Mouse (Mus musculus) MEL (cell line): ENCODE results near the gene Prrc2b. TPM values are rescaled to one million over a fixed set of nuclear protein-coding genes. Genes with fewer than 3 reads are reported as not detected.

Experiments used
- DNase-seq: peaks from one replicate; pipeline ENCODE4 v3.0.0; 2011; ENCODE audit warnings: low read depth, low spot score
- H3K27ac ChIP-seq: 2 replicates; pipeline ENCODE4 v1.5.1; 2012; ENCODE audit warnings: low read depth, mild to moderate bottlenecking, control low read depth, low read length, moderate library complexity; ENCODE audit not compliant: control insufficient read depth
- H3K27me3 ChIP-seq, 2 experiments: fragments of 150-350 bp in 1 of 2; sonication (generic) in 1 of 2; 2 replicates each; pipeline ENCODE4 v1.6.1; 2012; ENCODE audit warnings: low read length in 2 of 2, mild to moderate bottlenecking in 2 of 2, improper control_type of control experiment in 1 of 2, moderate library complexity in 1 of 2; ENCODE audit not compliant: insufficient read depth in 2 of 2, control insufficient read depth in 1 of 2
- H3K36me3 ChIP-seq, 2 experiments: 2 replicates each; pipeline ENCODE4 v1.6.1; 2012 to 2014; ENCODE audit warnings: low read length in 2 of 2, improper control_type of control experiment in 1 of 2, inconsistent platforms in 1 of 2, mild to moderate bottlenecking in 1 of 2; ENCODE audit not compliant: insufficient read depth in 2 of 2, control insufficient read depth in 1 of 2
- H3K4me1 ChIP-seq, 2 experiments: fragments of 150-350 bp in 1 of 2; sonication (generic) in 1 of 2; 2 replicates each; pipeline ENCODE4 v1.6.1; 2012; ENCODE audit warnings: low read length in 2 of 2, improper control_type of control experiment in 1 of 2, mild to moderate bottlenecking in 1 of 2; ENCODE audit not compliant: insufficient read depth in 2 of 2, control insufficient read depth in 1 of 2
- H3K4me3 ChIP-seq, 2 experiments: fragments of 150-350 bp in 1 of 2; sonication (generic) in 1 of 2; 2 replicates each; pipeline ENCODE4 v1.5.1; 2012; ENCODE audit warnings: low read depth in 2 of 2, low read length in 2 of 2, mild to moderate bottlenecking in 2 of 2, moderate library complexity in 2 of 2, control low read depth in 1 of 2, improper control_type of control experiment in 1 of 2; ENCODE audit not compliant: control insufficient read depth in 1 of 2, insufficient read depth in 1 of 2
- H3K79me2 ChIP-seq: 2 replicates; pipeline ENCODE4 v1.6.1; 2012; ENCODE audit warnings: mild to moderate bottlenecking, low read length, moderate library complexity; ENCODE audit not compliant: control insufficient read depth, poor library complexity, insufficient read depth
- H3K9ac ChIP-seq: 2 replicates; pipeline ENCODE4 v1.6.1; 2012; ENCODE audit warnings: low read depth, mild to moderate bottlenecking, control low read depth, low read length, moderate library complexity; ENCODE audit not compliant: control insufficient read depth, poor library complexity, severe bottlenecking
- H3K9me3 ChIP-seq: fragments of 150-350 bp; sonication (generic); replicated peaks from 2 replicates; pipeline ENCODE4 v1.6.1; 2012; ENCODE audit warnings: mild to moderate bottlenecking, low read length, improper control_type of control experiment, moderate library complexity; ENCODE audit not compliant: insufficient read depth
- BHLHE40 ChIP-seq: IDR thresholded peaks from 2 replicates; pipeline ENCODE4 v1.6.1; 2012; ENCODE audit warnings: low read depth, mild to moderate bottlenecking, inconsistent platforms, low read length, improper control_type of control experiment, borderline replicate concordance
- CHD1 ChIP-seq: IDR thresholded peaks from 2 replicates; pipeline ENCODE4 v1.6.1; 2012; ENCODE audit warnings: low read depth, mild to moderate bottlenecking, inconsistent platforms, low read length, improper control_type of control experiment
- CHD2 ChIP-seq: IDR thresholded peaks from 2 replicates; pipeline ENCODE4 v1.6.1; 2011; ENCODE audit warnings: low read length, improper control_type of control experiment
- CTCF ChIP-seq, 3 experiments: IDR thresholded peaks in 2 of 3; conservative IDR thresholded peaks in 1 of 3; 2 replicates each; pipeline ENCODE4 v1.5.1; 2011 to 2012; ENCODE audit warnings: low read length in 3 of 3, low read depth in 2 of 3, mild to moderate bottlenecking in 2 of 3, improper control_type of control experiment in 1 of 3, inconsistent platforms in 1 of 3, mixed read lengths in 1 of 3, moderate library complexity in 1 of 3; ENCODE audit not compliant: control insufficient read depth in 1 of 3, insufficient read depth in 1 of 3, poor library complexity in 1 of 3, severe bottlenecking in 1 of 3
- E2F4 ChIP-seq: IDR thresholded peaks from 2 replicates; pipeline ENCODE4 v1.6.1; 2011; ENCODE audit warnings: low read depth, low read length, improper control_type of control experiment, borderline replicate concordance
- ETS1 ChIP-seq: IDR thresholded peaks from 2 replicates; pipeline ENCODE4 v1.6.1; 2012; ENCODE audit warnings: low read depth, mild to moderate bottlenecking, inconsistent platforms, low read length, improper control_type of control experiment, moderate library complexity
- GATA1 ChIP-seq: IDR thresholded peaks from 2 replicates; pipeline ENCODE4 v1.6.1; 2011; ENCODE audit warnings: low read depth, low read length, improper control_type of control experiment
- HCFC1 ChIP-seq: IDR thresholded peaks from 2 replicates; pipeline ENCODE4 v1.6.1; 2012; ENCODE audit warnings: low read depth, mild to moderate bottlenecking, inconsistent platforms, low read length, improper control_type of control experiment, moderate library complexity
- JUND ChIP-seq: IDR thresholded peaks from 2 replicates; pipeline ENCODE4 v1.6.1; 2011; ENCODE audit warnings: low read depth, mild to moderate bottlenecking, improper control_type of control experiment, low read length
- KAT2A ChIP-seq: conservative IDR thresholded peaks from 2 replicates; pipeline ENCODE4 v1.6.1; 2012; ENCODE audit warnings: low read depth, low read length, improper control_type of control experiment, inconsistent platforms
- MAX ChIP-seq: IDR thresholded peaks from 2 replicates; pipeline ENCODE4 v1.6.1; 2011; ENCODE audit warnings: low read length, improper control_type of control experiment
- MEF2A ChIP-seq: IDR thresholded peaks from 2 replicates; pipeline ENCODE4 v1.6.1; 2014; ENCODE audit warnings: low read depth, mild to moderate bottlenecking, inconsistent platforms, low read length, improper control_type of control experiment; ENCODE audit not compliant: poor library complexity, insufficient replicate concordance, severe bottlenecking; ENCODE audit errors: extremely low read depth
- MYB ChIP-seq: IDR thresholded peaks from 2 replicates; pipeline ENCODE4 v1.6.1; 2011; ENCODE audit warnings: mild to moderate bottlenecking, low read depth, low read length, improper control_type of control experiment
- NELFE ChIP-seq: IDR thresholded peaks from 2 replicates; pipeline ENCODE4 v1.6.1; 2011; ENCODE audit warnings: low read depth, low read length, improper control_type of control experiment
- NRF1 ChIP-seq: IDR thresholded peaks from 2 replicates; pipeline ENCODE4 v1.6.1; 2014; ENCODE audit warnings: low read depth, mild to moderate bottlenecking, inconsistent platforms, low read length, improper control_type of control experiment, moderate library complexity; ENCODE audit not compliant: poor library complexity, insufficient read depth, severe bottlenecking
- POLR2A ChIP-seq, 2 experiments: IDR thresholded peaks; 2 replicates each; pipeline ENCODE4 v1.6.1; 2011 to 2012; ENCODE audit warnings: low read length in 2 of 2, mild to moderate bottlenecking in 2 of 2, control low read depth in 1 of 2, improper control_type of control experiment in 1 of 2, low read depth in 1 of 2, moderate library complexity in 1 of 2; ENCODE audit not compliant: control insufficient read depth in 1 of 2, insufficient read depth in 1 of 2, poor library complexity in 1 of 2
- POLR2AphosphoS2 ChIP-seq: IDR thresholded peaks from 2 replicates; pipeline ENCODE4 v1.6.1; 2011; ENCODE audit warnings: low read length, improper control_type of control experiment
- RAD21 ChIP-seq: IDR thresholded peaks from 2 replicates; pipeline ENCODE4 v1.6.1; 2011; ENCODE audit warnings: mild to moderate bottlenecking, low read depth, low read length, improper control_type of control experiment
- SIN3A ChIP-seq: IDR thresholded peaks from 2 replicates; pipeline ENCODE4 v1.6.1; 2012; ENCODE audit warnings: low read length, improper control_type of control experiment, inconsistent platforms
- SMC3 ChIP-seq: IDR thresholded peaks from 2 replicates; pipeline ENCODE4 v1.6.1; 2011; ENCODE audit warnings: low read depth, low read length, improper control_type of control experiment
- TAL1 ChIP-seq: IDR thresholded peaks from 2 replicates; pipeline ENCODE4 v1.6.1; 2012; ENCODE audit warnings: mild to moderate bottlenecking, inconsistent platforms, low read length, moderate library complexity, mixed read lengths
- TCF12 ChIP-seq: IDR thresholded peaks from 2 replicates; pipeline ENCODE4 v1.6.1; 2014; ENCODE audit warnings: low read depth, mild to moderate bottlenecking, inconsistent platforms, low read length, improper control_type of control experiment, moderate library complexity
- UBTF ChIP-seq: IDR thresholded peaks from 2 replicates; pipeline ENCODE4 v1.6.1; 2012; ENCODE audit warnings: low read depth, mild to moderate bottlenecking, inconsistent platforms, low read length, improper control_type of control experiment, moderate library complexity, borderline replicate concordance; ENCODE audit not compliant: insufficient read depth
- ZC3H11A ChIP-seq: IDR thresholded peaks from 2 replicates; pipeline ENCODE4 v1.6.1; 2012; ENCODE audit warnings: low read depth, mild to moderate bottlenecking, inconsistent platforms, low read length, improper control_type of control experiment
- ZKSCAN1 ChIP-seq: IDR thresholded peaks from 2 replicates; pipeline ENCODE4 v1.6.1; 2012; ENCODE audit warnings: low read depth, mild to moderate bottlenecking, inconsistent platforms, low read length, improper control_type of control experiment, moderate library complexity
- ZMIZ1 ChIP-seq: IDR thresholded peaks from 2 replicates; pipeline ENCODE4 v1.6.1; 2012; ENCODE audit warnings: low read depth, mild to moderate bottlenecking, inconsistent platforms, low read length, improper control_type of control experiment, moderate library complexity
- polyA plus RNA-seq, 2 experiments: library from polyadenylated mRNA; stranded (reverse) in 1 of 2; unstranded in 1 of 2; fragments of >175 nt in 1 of 2; fragments of >200 nt in 1 of 2; gene quantifications; 2 replicates each; pipeline versions ENCODE4 v1.2.1 to v1.2.4; 2012; ENCODE audit warnings: low replicate concordance in 2 of 2, low read depth in 1 of 2; ENCODE audit not compliant: insufficient read length in 2 of 2, insufficient read depth in 1 of 2, missing spikeins in 1 of 2
- total RNA-seq: library from RNA; depleted of rRNA; stranded (reverse); fragments of 300-350 nt; gene quantifications from 2 replicates; pipeline ENCODE4 v1.2.3, GENCODE M21; 2012

Gene Prrc2b
- total and polyA plus RNA-seq, 3 experiments: 14.8 to 42.9 (median 42.2) TPM

GRCm38 (mm10) chr2:32235886-32236759 lies 85.2 kb downstream of the Prrc2b start, which contains the start of gene Pomt1 (continued):
- TF ChIP-seq POLR2AphosphoS2 (peak; percentile 95), KAT2A (no peak; the same call in 1 of the 2 replicates), TCF12 (peak; percentile 70; the same call in 1 of the 2 replicates), BHLHE40 (no peak), NELFE (peak; percentile 98), GATA1 (no peak)

- H3K9me3 ChIP-seq: no peaks in the 10 kb centered on the region
- H3K4me1 ChIP-seq: peaks cover 15 to 29% of the 10 kb centered on the region in 2 experiments
- peaks cover 0 to 38% of the 10 kb centered on the region in 2 experiments; a peak in 3 of 4 replicates for H3K36me3 ChIP-seq
These were observed 86.0 kb downstream of the Prrc2b start for GRCm38 (mm10) chr2:32236760-32237487.

GRCm38 (mm10) chr2:32237571-32237970 lies 86.7 kb downstream of the Prrc2b start:
- Histone ChIP-seq H3K27me3 (no peaks in the 10 kb centered on the region), H3K9me3 (no peaks in the 10 kb centered on the region), H3K79me2 (peaks cover 4% of the 10 kb centered on the region; the same call in 1 of the 2 replicates), H3K4me3 (peak overlapping the region; percentile 67 to 77), H3K27ac (peak overlapping the region; percentile 75)
- no peak for DNase-seq
- TF ChIP-seq RAD21 (no peak), KAT2A (no peak), TCF12 (no peak), ZC3H11A (no peak), CTCF (IDR thresholded peaks at IDR 0.05 in 2 of 3, conservative IDR thresholded peaks at IDR 0.05 in 1 of 3; ENCODE audit: control insufficient read depth in 1 of 3, insufficient read depth in 1 of 3, low read depth in 2 of 3, low read length in 3 of 3, poor library complexity in 1 of 3, severe bottlenecking in 1 of 3) (no peak), SIN3A (no peak), SMC3 (no peak), JUND (no peak), E2F4 (no peak), HCFC1 (no peak), TAL1 (no peak), CHD2 (no peak), CHD1 (no peak), BHLHE40 (no peak)
- TF ChIP-seq, all 39 proteins: peak for 0
- H3K9ac ChIP-seq: peak overlapping the region; percentile 83
- peaks cover 15 to 29% of the 10 kb centered on the region in 2 experiments for H3K4me1 ChIP-seq
- peaks cover 2 to 38% of the 10 kb centered on the region in 2 experiments; a peak in 3 of 4 replicates for H3K36me3 ChIP-seq

More at GRCm38 (mm10) chr2:32236760-32237487, 86.0 kb downstream of the Prrc2b start:
- TF ChIP-seq CTCF (IDR thresholded peaks at IDR 0.05 in 2 of 3, conservative IDR thresholded peaks at IDR 0.05 in 1 of 3; ENCODE audit: control insufficient read depth in 1 of 3, insufficient read depth in 1 of 3, low read depth in 2 of 3, low read length in 3 of 3, poor library complexity in 1 of 3, severe bottlenecking in 1 of 3) (peak in 2 of 3 experiments; percentile 34 to 56; a peak in 4 of 6 replicates), GATA1 (no peak), NRF1 (peak; percentile 37; the same call in 1 of the 2 replicates), CHD1 (peak; percentile 81; the same call in 1 of the 2 replicates), ETS1 (0 out of 2 replicates have a peak, but pooled peaks have one; percentile 12), POLR2A (IDR thresholded peaks at IDR 0.05; ENCODE audit: control insufficient read depth in 1 of 2, insufficient read depth in 1 of 2, low read depth in 1 of 2, low read length in 2 of 2, poor library complexity in 1 of 2) (no peak), ZMIZ1 (no peak), MAX (0 out of 2 replicates have a peak, but pooled peaks have one; percentile 16), SMC3 (0 out of 2 replicates have a peak, but pooled peaks have one; percentile 13), UBTF (no peak), SIN3A (peak; percentile 23), HCFC1 (peak; percentile 63), TAL1 (no peak), TCF12 (no peak), ZKSCAN1 (no peak), CHD2 (no peak), MYB (peak; percentile 44; the same call in 1 of the 2 replicates), MEF2A (no peak)
- Histone ChIP-seq H3K79me2 (peaks cover 4% of the 10 kb centered on the region; the same call in 1 of the 2 replicates), H3K27me3 (no peaks in the 10 kb centered on the region), H3K27ac (peak overlapping the region; percentile 75), H3K4me3 (peak overlapping the region; percentile 67 to 77), H3K9ac (peak overlapping the region; percentile 83)
- DNase-seq: peak; percentile 79
